Mouse (Mus musculus) lung, adult 2 months (tissue): ENCODE results near the gene Styx.

ENCODE experiments used
- CTCF ChIP-seq: fragments of 200-500 bp; IDR thresholded peaks from 2 replicates; pipeline ENCODE4 v1.5.1; 2011; ENCODE audit warnings: mild to moderate bottlenecking, low read length, control low read depth; ENCODE audit not compliant: insufficient read depth
- POLR2A ChIP-seq: fragments of 200-500 bp; IDR thresholded peaks from 2 replicates; pipeline ENCODE4 v1.6.1; 2011; ENCODE audit warnings: low read depth, mild to moderate bottlenecking, control low read depth, low read length, borderline replicate concordance; ENCODE audit errors: extremely low read depth

GRCm38 (mm10) chr14:45307630-45308328 is 43.1 kb upstream of the Styx start:
- no peak for TF ChIP-seq POLR2A
- no peak for TF ChIP-seq CTCF
